Mouse (Mus musculus): ENCODE data around the gene Prokr2. TPM values are rescaled to one million over a fixed set of nuclear protein-coding genes. Genes with fewer than 3 reads are reported as not detected.

The Prokr2 gene
- polyA plus RNA-seq (2014; fragmentation: Nextera tagmentation; extraction: Ambion mirVana), result 1.8 and 2.6 TPM in 2 replicates

- 1% methylated on average over 29 of the region's 29 CpGs for WGBS (ENCODE audit: insufficient replicate concordance)
- 0 out of 2 replicates have a peak, but pooled peaks have one; percentile 55 for ATAC-seq (replicated peaks; ENCODE audit: insufficient number of reproducible peaks, low FRiP score, low TSS enrichment)
- Histone ChIP-seq H3K27ac (ENCODE audit: low read depth, low read length) (no peak within 1 kb of the TSS), H3K27me3 (ENCODE audit: control insufficient read depth, insufficient read depth, low read length) (peaks cover 4% of the 10 kb centered on the region; the same call in 1 of the 2 replicates), H3K4me3 (ENCODE audit: low read depth, low read length) (peak within 1 kb of the TSS; percentile 62), H3K4me2 (peak within 1 kb of the TSS; percentile 98), H3K36me3 (ENCODE audit: control insufficient read depth, insufficient read depth, low read length) (no peaks in the 10 kb centered on the region), H3K9me3 (replicated peaks; ENCODE audit: control insufficient read depth, low read length) (no peaks in the 10 kb centered on the region), H3K9ac (ENCODE audit: low read depth, low read length) (peak within 1 kb of the TSS; percentile 62), H3K4me1 (ENCODE audit: control insufficient read depth, insufficient read depth, low read length) (peaks cover 3% of the 10 kb centered on the region)
Observed at GRCm38 (mm10) chr2:132385194-132385838, at the start of gene Prokr2. Gene Prokr2, minus strand, starts transcription at chr2:132385447.

- Histone ChIP-seq H3K27me3 (ENCODE audit: control insufficient read depth, insufficient read depth, low read length) (no peaks in the 10 kb centered on the region), H3K4me2 (peak overlapping the region; percentile 39), H3K27ac (ENCODE audit: low read depth, low read length) (peak overlapping the region; percentile 29; the same call in 1 of the 2 replicates), H3K36me3 (ENCODE audit: control insufficient read depth, insufficient read depth, low read length) (no peaks in the 10 kb centered on the region), H3K9me3 (replicated peaks; ENCODE audit: control insufficient read depth, low read length) (no peaks in the 10 kb centered on the region), H3K4me3 (ENCODE audit: low read depth, low read length) (0 out of 2 replicates have a peak overlapping the region, but pooled peaks have one; percentile 10), H3K9ac (ENCODE audit: low read depth, low read length) (no peak overlapping the region), H3K4me1 (ENCODE audit: control insufficient read depth, insufficient read depth, low read length) (0 out of 2 replicates have a peak, but pooled peaks cover 6% of the 10 kb centered on the region)
- 51% methylated on average over 17 of the region's 17 CpGs for WGBS (ENCODE audit: insufficient replicate concordance)
- ATAC-seq (replicated peaks; ENCODE audit: insufficient number of reproducible peaks, low FRiP score, low TSS enrichment), result no peak; the same call in 1 of the 2 replicates
Observed at GRCm38 (mm10) chr2:132427160-132427941, 42.1 kb upstream of the Prokr2 start.

GRCm38 (mm10) chr2:132425576-132425975 lies 40.3 kb upstream of the Prokr2 start:
- Histone ChIP-seq H3K4me2 (no peak overlapping the region), H3K4me1 (ENCODE audit: control insufficient read depth, insufficient read depth, low read length) (0 out of 2 replicates have a peak, but pooled peaks cover 6% of the 10 kb centered on the region), H3K9ac (ENCODE audit: low read depth, low read length) (no peak overlapping the region), H3K27me3 (ENCODE audit: control insufficient read depth, insufficient read depth, low read length) (no peaks in the 10 kb centered on the region), H3K9me3 (replicated peaks; ENCODE audit: control insufficient read depth, low read length) (0 out of 2 replicates have a peak, but pooled peaks cover 2% of the 10 kb centered on the region), H3K36me3 (ENCODE audit: control insufficient read depth, insufficient read depth, low read length) (no peaks in the 10 kb centered on the region), H3K27ac (ENCODE audit: low read depth, low read length) (no peak overlapping the region), H3K4me3 (ENCODE audit: low read depth, low read length) (no peak overlapping the region)
- WGBS (ENCODE audit: insufficient replicate concordance), result 72% methylated on average over 6 of the region's 6 CpGs
- no peak for ATAC-seq (replicated peaks; ENCODE audit: insufficient number of reproducible peaks, low FRiP score, low TSS enrichment)

GRCm38 (mm10) chr2:132423411-132424047 lies 38.3 kb upstream of the Prokr2 start:
- H3K27ac ChIP-seq (ENCODE audit: low read depth, low read length), result no peak overlapping the region
- H3K4me3 ChIP-seq (ENCODE audit: low read depth, low read length), result no peak overlapping the region
- 0 out of 2 replicates have a peak, but pooled peaks cover 6% of the 10 kb centered on the region for H3K4me1 ChIP-seq (ENCODE audit: control insufficient read depth, insufficient read depth, low read length)
- H3K9me3 ChIP-seq (replicated peaks; ENCODE audit: control insufficient read depth, low read length), result 0 out of 2 replicates have a peak, but pooled peaks cover 3% of the 10 kb centered on the region
- no peak for ATAC-seq (replicated peaks; ENCODE audit: insufficient number of reproducible peaks, low FRiP score, low TSS enrichment)
- H3K4me2 ChIP-seq, result no peak overlapping the region
- 75% methylated on average over 7 of the region's 7 CpGs for WGBS (ENCODE audit: insufficient replicate concordance)
- no peaks in the 10 kb centered on the region for H3K27me3 ChIP-seq (ENCODE audit: control insufficient read depth, insufficient read depth, low read length)
- no peak overlapping the region for H3K9ac ChIP-seq (ENCODE audit: low read depth, low read length)
- no peaks in the 10 kb centered on the region for H3K36me3 ChIP-seq (ENCODE audit: control insufficient read depth, insufficient read depth, low read length)

- Histone ChIP-seq H3K9me3 (replicated peaks; ENCODE audit: control insufficient read depth, low read length) (0 out of 2 replicates have a peak, but pooled peaks cover 3% of the 10 kb centered on the region), H3K4me2 (no peak overlapping the region), H3K36me3 (ENCODE audit: control insufficient read depth, insufficient read depth, low read length) (no peaks in the 10 kb centered on the region), H3K9ac (ENCODE audit: low read depth, low read length) (no peak overlapping the region), H3K27me3 (ENCODE audit: control insufficient read depth, insufficient read depth, low read length) (no peaks in the 10 kb centered on the region), H3K27ac (ENCODE audit: low read depth, low read length) (no peak overlapping the region), H3K4me3 (ENCODE audit: low read depth, low read length) (no peak overlapping the region), H3K4me1 (ENCODE audit: control insufficient read depth, insufficient read depth, low read length) (0 out of 2 replicates have a peak, but pooled peaks cover 6% of the 10 kb centered on the region)
- 79% methylated on average over 9 of the region's 9 CpGs for WGBS (ENCODE audit: insufficient replicate concordance)
- ATAC-seq (replicated peaks; ENCODE audit: insufficient number of reproducible peaks, low FRiP score, low TSS enrichment), result no peak
Observed at GRCm38 (mm10) chr2:132422846-132423245, 37.6 kb upstream of the Prokr2 start.

- Histone ChIP-seq H3K36me3 (ENCODE audit: control insufficient read depth, insufficient read depth, low read length) (no peaks in the 10 kb centered on the region), H3K27me3 (ENCODE audit: control insufficient read depth, insufficient read depth, low read length) (no peaks in the 10 kb centered on the region), H3K4me1 (ENCODE audit: control insufficient read depth, insufficient read depth, low read length) (no peaks in the 10 kb centered on the region), H3K9ac (ENCODE audit: low read depth, low read length) (no peak overlapping the region), H3K4me3 (ENCODE audit: low read depth, low read length) (no peak overlapping the region), H3K4me2 (no peak overlapping the region), H3K9me3 (replicated peaks; ENCODE audit: control insufficient read depth, low read length) (0 out of 2 replicates have a peak, but pooled peaks cover 3% of the 10 kb centered on the region), H3K27ac (ENCODE audit: low read depth, low read length) (no peak overlapping the region)
- ATAC-seq (replicated peaks; ENCODE audit: insufficient number of reproducible peaks, low FRiP score, low TSS enrichment), result no peak
- WGBS (ENCODE audit: insufficient replicate concordance), result 66% methylated on average over 2 of the region's 2 CpGs
Observed at GRCm38 (mm10) chr2:132418414-132418813, 33.2 kb upstream of the Prokr2 start.

- H3K9ac ChIP-seq (ENCODE audit: low read depth, low read length), result no peak overlapping the region
- H3K4me3 ChIP-seq (ENCODE audit: low read depth, low read length), result no peak overlapping the region
- H3K36me3 ChIP-seq (ENCODE audit: control insufficient read depth, insufficient read depth, low read length), result no peaks in the 10 kb centered on the region
- WGBS (ENCODE audit: insufficient replicate concordance), result 84% methylated on average over 4 of the region's 4 CpGs
- H3K27me3 ChIP-seq (ENCODE audit: control insufficient read depth, insufficient read depth, low read length), result no peaks in the 10 kb centered on the region; the same call in 1 of the 2 replicates
- H3K27ac ChIP-seq (ENCODE audit: low read depth, low read length), result no peak overlapping the region
- H3K9me3 ChIP-seq (replicated peaks; ENCODE audit: control insufficient read depth, low read length), result no peaks in the 10 kb centered on the region
- no peak for ATAC-seq (replicated peaks; ENCODE audit: insufficient number of reproducible peaks, low FRiP score, low TSS enrichment)
- no peaks in the 10 kb centered on the region for H3K4me1 ChIP-seq (ENCODE audit: control insufficient read depth, insufficient read depth, low read length)
- H3K4me2 ChIP-seq, result no peak overlapping the region
Observed at GRCm38 (mm10) chr2:132410126-132410525, 24.9 kb upstream of the Prokr2 start.

GRCm38 (mm10) chr2:132398136-132398535 lies 12.9 kb upstream of the Prokr2 start:
- Histone ChIP-seq H3K4me3 (ENCODE audit: low read depth, low read length) (no peak overlapping the region), H3K9me3 (replicated peaks; ENCODE audit: control insufficient read depth, low read length) (peaks cover 11% of the 10 kb centered on the region), H3K4me2 (no peak overlapping the region), H3K27me3 (ENCODE audit: control insufficient read depth, insufficient read depth, low read length) (no peaks in the 10 kb centered on the region), H3K27ac (ENCODE audit: low read depth, low read length) (no peak overlapping the region), H3K4me1 (ENCODE audit: control insufficient read depth, insufficient read depth, low read length) (no peaks in the 10 kb centered on the region), H3K9ac (ENCODE audit: low read depth, low read length) (no peak overlapping the region), H3K36me3 (ENCODE audit: control insufficient read depth, insufficient read depth, low read length) (no peaks in the 10 kb centered on the region)
- WGBS (ENCODE audit: insufficient replicate concordance), result 86% methylated on average over 8 of the region's 8 CpGs
- no peak for ATAC-seq (replicated peaks; ENCODE audit: insufficient number of reproducible peaks, low FRiP score, low TSS enrichment)
